Mouse (Mus musculus) A20 (cell line): Measurements from ENCODE around the gene Itga2b.

Experiments used
- DNase-seq: peaks from one replicate; pipeline ENCODE4 v3.0.0-alpha.2; 2011; ENCODE audit warnings: low read depth, low spot score

The Itga2b gene

DNA sequence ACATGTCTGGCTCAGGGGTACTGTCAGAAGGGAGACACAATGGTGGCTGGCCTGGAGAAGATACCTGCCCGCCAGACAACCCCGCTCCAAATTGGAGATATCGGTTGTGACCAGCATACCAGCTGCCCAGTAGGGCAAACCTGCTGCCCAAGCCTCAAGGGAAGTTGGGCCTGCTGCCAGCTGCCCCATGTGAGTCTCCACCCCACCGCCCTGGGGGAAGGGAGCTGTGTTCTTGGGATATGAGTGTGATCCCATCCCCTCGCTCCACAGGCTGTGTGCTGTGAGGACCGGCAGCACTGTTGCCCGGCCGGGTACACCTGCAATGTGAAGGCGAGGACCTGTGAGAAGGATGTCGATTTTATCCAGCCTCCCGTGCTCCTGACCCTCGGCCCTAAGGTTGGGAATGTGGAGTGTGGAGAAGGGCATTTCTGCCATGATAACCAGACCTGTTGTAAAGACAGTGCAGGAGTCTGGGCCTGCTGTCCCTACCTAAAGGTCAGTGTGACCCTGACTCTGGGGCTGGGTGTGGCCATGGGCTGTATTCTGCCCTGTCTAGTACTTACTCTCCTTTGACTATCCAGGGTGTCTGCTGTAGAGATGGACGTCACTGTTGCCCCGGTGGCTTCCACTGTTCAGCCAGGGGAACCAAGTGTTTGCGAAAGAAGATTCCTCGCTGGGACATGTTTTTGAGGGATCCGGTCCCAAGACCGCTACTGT is 34.0 kb downstream of the Itga2b start:
- no peak for DNase-seq

DNA sequence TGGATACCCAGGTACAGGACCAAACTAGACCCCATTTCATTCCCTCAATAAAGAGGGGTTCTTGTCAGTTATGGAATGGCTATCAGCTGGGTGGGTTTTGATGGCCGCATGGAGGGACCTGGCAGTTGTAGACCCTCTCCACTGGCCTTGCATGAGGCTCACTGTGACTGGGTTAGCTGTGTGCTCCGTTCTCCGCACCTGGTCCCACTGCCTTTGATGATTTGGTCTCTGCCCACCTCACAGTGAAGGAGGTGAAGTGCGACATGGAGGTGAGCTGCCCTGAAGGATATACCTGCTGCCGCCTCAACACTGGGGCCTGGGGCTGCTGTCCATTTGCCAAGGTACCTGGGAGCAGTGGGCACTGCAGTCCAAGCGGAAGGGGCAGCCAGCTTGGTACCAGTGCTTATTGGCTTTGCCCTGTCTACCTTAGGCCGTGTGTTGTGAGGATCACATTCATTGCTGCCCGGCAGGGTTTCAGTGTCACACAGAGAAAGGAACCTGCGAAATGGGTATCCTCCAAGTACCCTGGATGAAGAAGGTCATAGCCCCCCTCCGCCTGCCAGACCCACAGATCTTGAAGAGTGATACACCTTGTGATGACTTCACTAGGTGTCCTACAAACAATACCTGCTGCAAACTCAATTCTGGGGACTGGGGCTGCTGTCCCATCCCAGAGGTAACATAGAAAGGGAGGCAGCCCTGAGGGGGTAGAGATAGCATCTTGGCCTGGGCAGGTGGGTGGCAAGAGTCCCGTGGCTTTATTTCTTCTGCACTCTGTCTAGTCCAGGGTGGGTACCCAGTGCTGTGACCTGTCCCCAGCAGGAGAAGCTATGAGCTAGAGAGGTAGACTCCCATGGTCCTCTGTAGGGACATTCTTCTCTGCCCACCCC is 34.9 kb downstream of the Itga2b start:
- DNase-seq = no peak

DNA sequence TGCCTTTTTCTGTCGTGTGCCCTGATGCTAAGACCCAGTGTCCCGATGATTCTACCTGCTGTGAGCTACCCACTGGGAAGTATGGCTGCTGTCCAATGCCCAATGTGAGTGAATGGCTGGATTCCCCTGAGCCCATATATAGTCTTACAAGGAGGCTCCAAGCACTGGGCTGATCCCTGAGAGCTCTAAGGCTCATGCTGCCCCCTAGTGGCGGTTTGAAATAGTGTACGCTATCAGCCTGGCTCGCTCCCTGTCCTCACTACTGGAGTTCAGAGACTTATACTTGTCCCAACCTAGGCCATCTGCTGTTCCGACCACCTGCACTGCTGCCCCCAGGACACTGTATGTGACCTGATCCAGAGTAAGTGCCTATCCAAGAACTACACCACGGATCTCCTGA is 35.5 kb downstream of the Itga2b start:
- DNase-seq = peak; percentile 82

DNA sequence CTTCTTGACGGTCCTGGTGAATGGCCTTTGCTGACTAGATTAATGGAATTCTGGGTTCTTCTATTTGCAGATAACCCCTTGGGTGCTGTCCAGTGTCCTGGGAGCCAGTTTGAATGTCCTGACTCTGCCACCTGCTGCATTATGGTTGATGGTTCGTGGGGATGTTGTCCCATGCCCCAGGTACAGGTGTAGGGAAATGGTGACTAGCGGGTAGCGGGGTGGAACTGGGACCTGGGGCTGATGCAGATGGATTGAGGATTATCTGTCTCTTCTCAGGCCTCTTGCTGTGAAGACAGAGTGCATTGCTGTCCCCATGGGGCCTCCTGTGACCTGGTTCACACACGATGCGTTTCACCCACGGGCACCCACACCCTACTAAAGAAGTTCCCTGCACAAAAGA is 36.1 kb downstream of the Itga2b start:
- no peak for DNase-seq

DNA sequence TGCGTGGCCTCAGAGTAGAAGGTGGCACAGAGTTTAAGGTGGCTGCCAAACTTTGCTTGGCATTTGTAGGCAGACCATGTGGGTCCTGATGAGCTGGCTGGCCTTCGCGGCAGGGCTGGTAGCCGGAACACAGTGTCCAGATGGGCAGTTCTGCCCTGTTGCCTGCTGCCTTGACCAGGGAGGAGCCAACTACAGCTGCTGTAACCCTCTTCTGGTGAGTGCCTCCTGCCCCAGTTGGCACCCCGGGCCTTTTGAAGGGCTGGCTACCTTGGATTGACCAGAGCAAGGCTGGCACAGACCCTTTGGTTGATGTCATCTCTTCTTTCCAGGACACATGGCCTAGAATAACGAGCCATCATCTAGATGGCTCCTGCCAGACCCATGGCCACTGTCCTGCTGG is 37.0 kb downstream of the Itga2b start:
- no peak for DNase-seq

DNA sequence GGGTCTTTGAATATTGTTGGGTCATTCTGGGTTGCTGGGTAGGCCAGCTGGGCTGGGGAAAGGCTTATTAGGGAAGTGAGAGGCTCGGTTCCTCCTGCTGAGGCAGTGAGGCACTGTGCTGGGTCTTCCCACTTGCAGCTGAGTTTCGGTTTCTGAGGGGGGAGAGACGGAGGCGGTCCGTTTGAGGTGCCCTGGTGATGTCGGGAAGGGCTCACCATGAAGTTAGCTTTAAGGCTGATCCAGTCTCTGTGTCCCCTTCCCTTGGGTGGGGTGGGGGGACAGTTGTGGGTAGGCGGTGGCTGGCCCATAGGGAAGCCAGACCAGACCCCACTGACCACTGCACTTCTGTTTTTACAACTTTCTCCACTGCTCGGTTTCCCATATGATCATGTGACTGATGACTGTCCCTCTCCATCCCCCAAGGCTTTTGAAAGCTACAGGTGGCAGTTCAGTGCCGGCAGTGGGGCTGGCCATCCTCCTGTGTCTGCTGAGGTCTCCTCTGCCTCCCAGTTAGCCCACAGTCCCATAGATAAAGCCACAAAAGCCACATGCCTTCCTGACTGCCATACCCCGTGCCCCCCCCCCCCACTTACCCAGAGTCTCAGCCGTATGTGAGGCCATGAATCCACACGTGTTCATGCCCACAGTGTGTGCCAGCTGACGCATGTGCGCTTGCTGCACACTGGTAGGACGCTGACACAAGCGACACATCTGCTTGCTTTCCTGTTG is 37.6 kb downstream of the Itga2b start:
- DNase-seq = peak; percentile 97

DNA sequence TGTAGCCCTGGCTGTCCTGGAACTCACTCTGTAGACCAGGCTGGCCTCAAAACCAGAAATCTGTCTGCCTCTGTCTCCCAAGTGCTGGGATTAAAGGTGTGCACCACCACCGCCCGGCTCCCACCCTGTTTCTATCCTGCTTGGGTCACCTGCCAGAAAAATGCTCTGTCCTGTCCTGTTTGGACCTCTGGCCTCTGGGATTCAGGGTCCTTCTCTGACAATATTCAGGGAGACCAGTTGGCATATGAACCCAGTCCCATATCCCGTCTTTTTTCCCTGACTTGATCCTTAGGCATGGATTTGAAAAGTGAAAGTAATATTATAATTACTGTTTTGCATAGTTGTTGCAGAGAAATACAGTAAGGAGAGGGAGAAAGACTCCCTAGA is 38.2 kb downstream of the Itga2b start:
- no peak for DNase-seq

DNA sequence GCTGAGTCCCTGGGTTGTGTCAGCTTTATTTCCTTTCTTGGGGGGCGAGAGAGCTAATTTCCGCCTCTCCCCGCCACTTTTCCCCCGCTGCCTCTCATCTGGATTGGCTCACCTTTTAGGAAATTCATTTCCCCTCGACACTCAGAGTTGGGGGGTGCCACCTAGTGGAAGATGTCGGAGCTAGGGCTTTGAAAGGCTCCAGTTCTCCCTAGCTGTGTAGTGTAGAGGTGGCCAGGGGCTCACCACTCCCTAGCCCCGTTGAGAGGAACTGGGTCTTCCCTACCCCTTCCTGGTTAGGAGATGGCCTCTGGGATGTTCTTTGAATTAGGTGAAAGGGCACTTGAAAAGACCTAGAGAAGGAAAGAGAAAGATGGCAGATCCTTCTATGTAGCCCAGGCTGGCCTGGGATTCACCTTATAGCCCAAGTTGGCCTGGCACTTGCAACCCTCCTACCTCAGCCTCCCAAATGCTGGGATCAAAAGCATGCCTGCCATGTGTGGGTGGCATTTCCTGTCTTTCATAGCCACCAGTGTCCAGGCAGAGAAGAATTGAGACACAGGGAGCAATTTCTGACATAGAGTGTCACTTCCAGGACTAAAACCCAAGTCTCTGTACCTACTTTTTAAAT is 38.8 kb downstream of the Itga2b start:
- peak; percentile 89 for DNase-seq

DNA sequence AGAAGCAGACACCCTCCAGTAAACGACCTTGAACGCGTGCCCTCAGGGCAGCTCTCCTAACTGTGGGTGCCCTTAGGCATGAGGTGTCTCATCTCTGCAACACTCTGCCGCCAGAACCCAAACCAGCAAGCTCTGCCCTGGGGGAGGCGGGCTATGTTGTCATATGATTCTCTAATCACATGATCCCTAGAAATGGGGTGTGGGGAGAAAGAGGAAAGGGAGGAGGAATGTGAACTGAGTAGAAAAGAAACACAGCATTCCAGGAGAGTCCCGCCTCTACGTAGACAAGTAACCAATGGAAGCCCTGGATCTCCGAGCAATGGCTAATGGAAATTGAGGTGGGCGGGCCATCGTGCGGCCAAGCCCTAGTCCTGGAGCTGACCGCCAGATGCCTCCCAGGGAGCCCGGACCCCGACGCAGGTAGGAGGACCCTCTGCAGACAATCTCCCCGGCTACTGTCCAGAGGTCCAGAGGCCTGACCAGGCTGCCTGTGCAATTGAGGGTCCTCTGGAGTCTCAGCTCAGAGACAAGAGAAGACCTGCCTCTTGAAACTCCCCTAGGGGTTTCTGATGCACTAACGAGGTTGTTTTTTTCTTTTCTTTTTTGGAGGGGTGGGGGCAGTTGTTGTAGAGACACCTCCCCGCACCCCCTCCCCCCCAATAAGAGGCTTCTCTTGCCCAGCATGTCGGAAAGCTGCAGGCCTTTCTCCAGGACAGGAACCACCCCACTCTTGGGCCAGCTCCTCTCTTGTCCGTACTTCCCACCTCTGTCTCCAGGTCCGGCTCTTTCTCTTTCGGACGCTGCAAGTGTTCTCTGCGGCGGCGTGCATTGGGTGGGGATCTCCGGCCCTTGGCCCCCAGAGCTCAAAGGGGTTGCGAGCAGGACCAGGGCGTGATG is 39.6 kb downstream of the Itga2b start, which contains the start of gene Grn:
TSS of gene Grn (plus strand) at position 195 of the 897 bp plus-strand sequence.
- DNase-seq = peak; percentile 86

DNA sequence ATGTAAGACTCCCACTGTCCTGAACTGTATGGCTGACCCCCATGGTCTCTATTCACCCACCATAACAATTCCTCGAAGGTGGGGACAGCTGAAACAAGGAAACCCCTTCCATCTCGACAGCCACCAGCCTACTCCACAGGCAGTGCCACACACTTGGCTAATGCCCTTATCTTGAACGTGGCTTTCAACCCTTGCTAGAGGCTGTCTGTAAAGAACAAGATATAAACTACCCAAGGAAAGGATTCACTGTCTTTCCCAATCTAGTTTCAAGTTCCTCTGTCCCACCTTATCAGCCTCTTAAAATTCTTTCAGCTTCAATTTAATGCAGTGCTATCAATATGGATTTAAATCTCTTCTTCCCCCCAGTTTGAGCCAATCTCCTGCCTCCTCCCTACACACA is 40.4 kb downstream of the Itga2b start:
- DNase-seq = no peak

DNA sequence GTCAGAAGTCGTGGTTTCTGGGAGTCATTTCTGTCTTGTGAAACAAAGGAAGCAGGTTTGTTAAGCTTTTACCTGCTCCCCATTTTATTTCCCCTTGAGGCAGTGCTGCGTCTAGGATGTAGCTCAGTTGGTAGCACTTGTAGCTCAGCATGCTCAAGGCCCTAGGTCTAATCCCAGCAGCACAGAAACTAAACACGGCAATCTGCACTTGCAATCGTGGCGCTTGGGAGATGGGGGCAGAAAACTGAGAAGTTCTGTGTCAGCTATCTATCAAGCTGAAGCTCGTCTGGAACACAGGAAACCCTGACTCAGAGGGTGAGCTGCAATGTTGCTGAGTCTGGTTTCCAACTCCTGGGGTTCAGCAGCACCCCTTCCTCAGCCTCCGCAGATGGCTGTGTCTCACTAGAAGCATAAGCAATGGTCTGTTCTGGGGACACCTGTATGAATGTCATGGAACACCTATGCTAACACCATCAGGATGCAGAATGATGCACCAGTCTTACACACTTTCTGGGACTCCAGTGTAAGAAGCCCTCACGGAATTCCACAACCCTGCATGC is 40.9 kb downstream of the Itga2b start:
- no peak for DNase-seq

DNA sequence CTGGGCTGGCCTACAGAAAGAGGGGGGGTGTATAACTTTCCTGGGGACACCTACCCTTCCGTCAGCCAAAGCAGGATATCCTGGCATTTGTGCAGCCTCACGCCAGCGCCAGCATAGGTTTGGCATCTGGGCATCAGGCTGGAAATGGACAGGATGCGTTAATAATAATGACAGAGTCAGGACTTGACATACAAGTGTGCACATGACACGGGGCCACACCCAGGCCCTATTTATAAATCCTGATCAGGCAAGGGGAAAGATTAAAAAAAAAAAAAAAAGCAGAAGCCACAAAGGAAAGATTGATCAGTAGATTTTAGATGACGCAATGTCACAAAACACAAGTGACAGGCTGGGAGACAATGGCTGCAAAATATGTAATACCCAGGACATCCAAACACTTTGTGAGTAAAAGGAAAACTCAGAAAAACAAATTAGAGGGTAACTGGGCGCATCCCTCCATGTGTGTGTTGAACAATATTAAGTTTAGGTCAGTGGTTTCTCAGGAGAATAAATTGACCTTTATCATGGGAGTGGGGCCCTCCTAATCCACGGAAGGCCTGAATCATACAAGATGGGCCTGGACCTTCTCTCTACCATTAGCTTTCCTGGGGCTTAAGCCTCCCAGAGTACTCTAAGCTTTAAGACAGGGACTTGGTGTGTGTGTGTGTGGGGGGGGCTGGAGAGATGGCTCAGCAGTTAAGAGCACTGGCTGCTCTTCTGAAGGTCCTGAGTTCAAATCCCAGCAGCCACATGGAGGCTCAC is 44.2 kb downstream of the Itga2b start:
- DNase-seq = no peak

DNA sequence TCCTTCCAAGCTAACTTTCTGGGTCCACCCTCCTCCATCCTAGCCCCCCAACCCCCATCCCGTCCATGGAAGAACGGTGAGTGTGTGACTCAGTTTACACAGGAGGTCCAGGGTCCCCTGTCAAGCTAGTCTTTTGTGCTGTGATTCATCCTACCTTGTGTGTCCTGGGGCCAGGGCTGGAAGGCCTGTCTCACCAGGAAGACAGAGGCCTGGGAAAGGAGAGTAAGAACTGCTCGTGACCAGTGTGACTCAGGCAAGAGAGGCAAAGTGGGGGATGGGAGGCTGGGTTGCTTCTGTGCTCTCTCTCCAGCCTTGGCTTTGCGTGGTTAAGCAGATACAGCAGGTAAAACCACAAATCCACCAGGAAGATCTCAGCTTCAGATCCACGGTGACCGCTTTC is 45.3 kb downstream of the Itga2b start:
- no peak for DNase-seq

DNA sequence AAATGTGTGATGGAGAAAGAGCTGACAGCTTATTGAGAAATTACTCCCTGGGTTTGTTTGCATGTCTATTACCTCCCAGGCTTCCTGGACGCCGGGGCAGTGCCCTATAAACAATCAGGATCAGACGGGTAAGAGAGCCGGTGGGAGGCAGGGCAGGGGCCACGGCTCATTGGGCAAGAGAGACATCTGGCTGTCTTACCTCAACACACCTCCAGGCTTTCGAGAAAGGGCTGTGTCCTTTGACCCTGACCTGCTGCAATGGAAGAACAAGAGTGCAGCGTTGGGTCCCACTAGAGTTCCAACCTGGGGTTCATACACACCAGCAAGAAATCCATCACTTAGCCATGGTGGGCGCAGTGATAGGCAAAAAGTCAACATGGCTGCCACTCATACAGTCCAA is 48.4 kb downstream of the Itga2b start:
- DNase-seq = no peak

DNA sequence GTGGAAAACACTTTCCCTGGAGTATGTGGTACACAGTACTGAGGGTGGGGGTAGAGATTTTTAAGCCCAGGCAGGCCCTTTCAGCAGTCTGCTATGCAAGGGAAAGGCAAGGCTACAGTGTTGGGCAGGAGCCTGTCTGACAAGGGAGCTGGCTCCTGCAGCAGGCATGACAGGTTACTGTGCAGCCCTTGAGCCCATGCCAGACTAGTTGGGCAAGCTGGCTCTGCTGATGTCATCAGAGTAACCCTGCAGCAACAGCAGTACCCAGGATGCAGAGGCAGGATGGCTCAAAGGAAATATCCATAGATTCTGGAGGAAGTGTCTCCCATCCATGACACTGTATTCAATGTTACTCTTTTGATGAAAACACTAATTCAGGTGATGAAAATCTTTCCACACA is 51.0 kb downstream of the Itga2b start:
- no peak for DNase-seq

DNA sequence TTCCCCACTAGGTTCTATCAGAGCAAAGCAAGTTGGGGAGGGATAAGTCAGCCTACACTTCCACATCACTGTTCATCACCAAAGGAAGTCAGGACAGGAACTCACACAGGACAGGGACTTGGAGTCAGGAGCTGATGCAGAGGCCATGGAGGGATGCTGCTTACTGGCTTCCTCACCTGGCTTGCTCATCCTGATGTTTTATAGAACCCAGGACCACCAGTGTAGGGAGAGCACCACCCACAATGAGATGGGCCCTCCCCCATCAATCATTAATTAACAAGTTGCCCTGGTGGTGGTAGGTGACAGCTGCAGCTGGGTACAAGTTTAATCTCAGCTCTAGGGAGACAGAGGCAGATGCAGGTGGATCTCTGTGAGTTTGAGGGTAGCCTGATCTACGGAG is 52.8 kb downstream of the Itga2b start:
- DNase-seq = no peak

DNA sequence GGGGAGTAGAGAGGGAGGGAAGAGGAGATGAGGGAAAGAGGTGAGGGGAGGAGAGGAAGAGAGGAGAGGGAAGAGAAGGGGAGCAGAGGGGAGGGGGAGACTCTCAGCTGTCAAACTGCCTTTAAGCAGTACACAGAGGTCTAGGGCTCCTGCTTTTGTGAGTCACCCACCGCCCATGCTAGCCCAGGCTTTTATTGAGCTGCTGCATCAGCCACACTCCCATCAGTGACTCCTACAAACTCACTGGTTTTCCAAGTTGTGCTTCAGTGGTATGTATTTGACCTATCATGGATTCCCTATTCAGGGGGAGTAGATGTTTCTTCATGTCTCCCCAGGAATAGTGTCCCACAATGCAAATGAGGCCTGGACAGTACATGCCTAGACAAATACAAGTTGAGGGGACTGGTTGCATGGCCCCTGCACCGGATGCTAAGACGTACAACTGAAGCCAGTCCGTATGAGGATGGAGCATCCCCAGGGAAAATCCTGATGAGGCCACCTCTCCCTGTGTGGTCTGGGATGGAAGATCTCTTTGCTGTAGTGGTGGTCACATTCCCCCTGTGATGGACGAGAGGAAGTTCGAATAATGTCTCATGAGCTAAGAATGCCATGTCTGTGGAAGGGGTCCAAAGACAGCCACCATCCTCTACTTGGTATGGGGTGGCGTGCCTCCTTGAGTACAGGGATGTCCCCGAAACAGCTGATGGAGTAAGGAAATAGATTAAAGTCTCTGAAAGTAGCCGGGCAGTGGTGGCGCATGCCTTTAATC is 54.7 kb downstream of the Itga2b start:
- DNase-seq = no peak

DNA sequence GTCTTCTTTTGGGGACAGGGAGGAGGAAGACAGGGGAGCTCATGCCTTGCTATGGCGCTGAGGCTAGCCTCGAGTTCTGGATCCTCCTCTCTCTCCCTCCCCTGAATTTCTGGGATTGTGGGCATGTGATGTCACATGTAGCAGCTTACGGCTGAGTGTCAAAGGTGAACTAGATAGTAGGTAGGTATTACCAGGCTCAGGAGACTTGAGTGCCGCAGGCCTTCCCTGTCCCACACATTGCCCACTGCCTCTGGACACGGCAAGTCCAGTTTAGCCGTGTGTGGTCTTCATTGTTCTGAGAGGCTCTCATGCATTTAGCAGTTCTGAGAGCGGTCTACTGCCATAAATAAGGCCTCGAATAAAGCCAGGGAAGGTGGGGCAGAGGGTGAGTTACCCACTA is 56.9 kb downstream of the Itga2b start:
- no peak for DNase-seq

DNA sequence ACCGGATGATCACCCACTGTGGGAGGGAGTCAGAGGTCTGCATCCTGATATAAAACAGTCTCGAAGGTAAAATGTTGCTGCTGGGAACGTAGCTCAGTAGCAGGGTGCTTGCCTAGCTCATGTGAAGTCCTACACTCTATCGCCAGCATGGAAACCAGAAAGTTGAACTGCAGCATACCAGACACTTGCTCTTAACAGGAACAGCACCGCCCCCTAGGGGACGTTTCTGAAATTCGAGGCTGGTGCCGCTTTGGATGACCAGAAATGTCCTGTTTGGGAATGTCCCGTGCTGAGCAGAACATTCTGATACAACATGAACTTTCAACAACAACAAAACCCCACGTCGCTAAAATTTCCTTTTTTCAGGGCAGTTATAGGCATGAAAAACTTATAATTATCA is 58.2 kb downstream of the Itga2b start:
- peak; percentile 83 for DNase-seq
